Mouse (Mus musculus): ENCODE data around the gene Stk40. TPM values are rescaled to one million over a fixed set of nuclear protein-coding genes. Genes with fewer than 3 reads are reported as not detected.

Gene Stk40
- 45.5 TPM for polyA plus RNA-seq (2014; fragmentation: Illumina TruSeq; extraction: RNeasy Lipid Tissue Mini Kit (QIAGEN cat#74804); ENCODE audit: low read depth, low replicate concordance)

DNA sequence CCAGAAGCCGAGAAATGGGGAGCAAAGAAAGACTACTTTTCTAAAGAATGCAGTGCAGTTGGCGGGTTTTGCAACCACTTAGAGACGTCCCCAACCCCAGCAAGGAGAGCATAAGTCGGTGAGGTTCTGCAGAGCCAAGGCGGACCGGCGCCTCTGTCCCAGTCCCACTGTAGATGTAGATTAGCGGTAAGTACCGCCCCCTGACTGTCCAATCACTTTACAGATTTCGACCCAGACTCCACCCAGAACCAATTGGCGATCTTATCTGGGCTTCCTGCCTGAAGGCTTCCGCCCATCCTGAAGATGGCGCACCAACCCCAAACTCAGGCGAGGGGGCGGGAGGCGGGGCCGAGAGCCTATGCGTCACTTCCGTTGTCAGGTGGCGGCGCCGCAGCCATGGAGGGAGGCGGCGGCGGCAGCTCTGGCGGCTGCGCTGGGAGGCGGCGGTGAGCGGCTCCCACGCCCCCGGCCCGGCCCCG is at the start of gene Stk40:
Gene Stk40, plus strand, starts transcription at position 368 of the 479 bp plus-strand sequence.

GRCm38 (mm10) chr4:126058134-126058996 is 45.4 kb upstream of the Stk40 start, which contains the start of gene Oscp1:
Gene Oscp1, plus strand, starts transcription at chr4:126058565.

DNA sequence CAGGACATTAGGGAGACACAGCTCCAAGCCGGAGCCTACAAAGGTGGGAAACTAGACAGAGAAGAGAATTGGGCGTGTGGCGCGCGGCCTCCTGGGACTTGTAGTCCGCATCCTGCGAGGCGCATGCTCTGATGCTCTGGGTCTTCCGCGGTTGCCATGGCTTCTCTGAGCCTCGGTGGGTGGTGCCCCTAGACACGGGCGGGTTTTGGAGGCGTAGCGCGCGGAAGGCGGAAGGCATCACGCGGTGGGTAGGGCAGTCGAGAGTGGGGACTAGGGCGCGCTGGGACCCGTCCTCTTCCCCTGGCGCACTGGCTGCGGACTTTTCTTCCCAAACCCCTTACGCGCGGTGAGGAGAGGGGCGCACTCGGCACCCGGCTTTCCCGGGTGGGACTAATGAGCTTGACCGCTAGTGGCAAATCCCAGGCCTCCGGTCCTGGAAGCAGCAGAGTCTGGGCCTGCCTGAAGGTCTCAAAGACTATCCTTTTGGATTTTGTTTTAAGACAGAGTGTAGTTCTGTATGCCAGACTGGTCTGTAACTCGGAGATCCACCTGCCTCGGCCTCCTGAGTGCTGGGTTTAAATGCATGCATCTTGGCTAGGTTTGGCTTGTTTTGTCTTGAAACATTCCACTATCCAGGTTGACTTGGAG is 7.2 kb upstream of the Stk40 start, which contains the start of gene Lsm10:
Gene Lsm10, plus strand, starts transcription at position 160 of the 648 bp plus-strand sequence.

GRCm38 (mm10) chr4:126147533-126148160 is 43.9 kb downstream of the Stk40 start, which contains the start of gene Eva1b:
Gene Eva1b, plus strand, starts transcription at chr4:126147744.

GRCm38 (mm10) chr4:126163067-126163659 is 59.4 kb downstream of the Stk40 start, which contains the start of gene Sh3d21:
Gene Sh3d21, minus strand, starts transcription at chr4:126163491.

Other genes with a start within 250 kb of the Stk40 start
- 1.4 TPM for gene Csf3r, start 79.4 kb upstream of the Stk40 start, polyA plus RNA-seq (2014; fragmentation: Illumina TruSeq; extraction: RNeasy Lipid Tissue Mini Kit (QIAGEN cat#74804); ENCODE audit: low read depth, low replicate concordance)
- 118 TPM for gene Mrps15, start 57.0 kb upstream of the Stk40 start, polyA plus RNA-seq (2014; fragmentation: Illumina TruSeq; extraction: RNeasy Lipid Tissue Mini Kit (QIAGEN cat#74804); ENCODE audit: low read depth, low replicate concordance)
- 2.4 TPM for gene Oscp1, start 45.4 kb upstream of the Stk40 start, polyA plus RNA-seq (2014; fragmentation: Illumina TruSeq; extraction: RNeasy Lipid Tissue Mini Kit (QIAGEN cat#74804); ENCODE audit: low read depth, low replicate concordance)
- gene Lsm10, start 7.3 kb upstream of the Stk40 start, polyA plus RNA-seq (2014; fragmentation: Illumina TruSeq; extraction: RNeasy Lipid Tissue Mini Kit (QIAGEN cat#74804); ENCODE audit: low read depth, low replicate concordance) = 25.9 TPM
- gene Eva1b, start 43.8 kb downstream of the Stk40 start, polyA plus RNA-seq (2014; fragmentation: Illumina TruSeq; extraction: RNeasy Lipid Tissue Mini Kit (QIAGEN cat#74804); ENCODE audit: low read depth, low replicate concordance) = 11.4 TPM
- 4.8 TPM for gene Sh3d21, start 59.5 kb downstream of the Stk40 start, polyA plus RNA-seq (2014; fragmentation: Illumina TruSeq; extraction: RNeasy Lipid Tissue Mini Kit (QIAGEN cat#74804); ENCODE audit: low read depth, low replicate concordance)
- 96.7 TPM for gene Thrap3, start 98.8 kb downstream of the Stk40 start, polyA plus RNA-seq (2014; fragmentation: Illumina TruSeq; extraction: RNeasy Lipid Tissue Mini Kit (QIAGEN cat#74804); ENCODE audit: low read depth, low replicate concordance)
- gene Map7d1, start 152.4 kb downstream of the Stk40 start, polyA plus RNA-seq (2014; fragmentation: Illumina TruSeq; extraction: RNeasy Lipid Tissue Mini Kit (QIAGEN cat#74804); ENCODE audit: low read depth, low replicate concordance) = 205 TPM
- 60.4 TPM for gene Trappc3, start 158.4 kb downstream of the Stk40 start, polyA plus RNA-seq (2014; fragmentation: Illumina TruSeq; extraction: RNeasy Lipid Tissue Mini Kit (QIAGEN cat#74804); ENCODE audit: low read depth, low replicate concordance)
- 0.52 TPM for gene Col8a2, start 182.8 kb downstream of the Stk40 start, polyA plus RNA-seq (2014; fragmentation: Illumina TruSeq; extraction: RNeasy Lipid Tissue Mini Kit (QIAGEN cat#74804); ENCODE audit: low read depth, low replicate concordance)
- 15.6 TPM for gene Adprhl2, start 217.7 kb downstream of the Stk40 start, polyA plus RNA-seq (2014; fragmentation: Illumina TruSeq; extraction: RNeasy Lipid Tissue Mini Kit (QIAGEN cat#74804); ENCODE audit: low read depth, low replicate concordance)
- 1.8 TPM for gene Tekt2, start 221.7 kb downstream of the Stk40 start, polyA plus RNA-seq (2014; fragmentation: Illumina TruSeq; extraction: RNeasy Lipid Tissue Mini Kit (QIAGEN cat#74804); ENCODE audit: low read depth, low replicate concordance)